Mouse (Mus musculus): Measurements from ENCODE around the gene Gm16867.
"Not testable (repeated sequence)": the region's sequence is repeated elsewhere in the genome, so short reads cannot be mapped to it uniquely, and the experiment has no call there.

The Gm16867 gene

GRCm38 (mm10) chr14:69467612-69468366 lies 35.4 kb downstream of the Gm16867 start:
- not testable (repeated sequence) for DNase-seq (ENCODE audit: low read depth in 1 of 2, low spot score in 2 of 2)

- DNase-seq (ENCODE audit: low read depth in 1 of 2, low spot score in 2 of 2), result not testable (repeated sequence)
Observed at GRCm38 (mm10) chr14:69464465-69464864, 38.7 kb downstream of the Gm16867 start.

- DNase-seq (ENCODE audit: low read depth in 1 of 2, low spot score in 2 of 2), result not testable (repeated sequence)
Observed at GRCm38 (mm10) chr14:69457691-69458090, 45.5 kb downstream of the Gm16867 start.

GRCm38 (mm10) chr14:69454640-69455039 lies 48.5 kb downstream of the Gm16867 start:
- not testable (repeated sequence) for DNase-seq (ENCODE audit: low read depth in 1 of 2, low spot score in 2 of 2)

GRCm38 (mm10) chr14:69448845-69449244 lies 54.3 kb downstream of the Gm16867 start:
- not testable (repeated sequence) for DNase-seq (ENCODE audit: low read depth in 1 of 2, low spot score in 2 of 2)

GRCm38 (mm10) chr14:69447006-69447405 lies 56.2 kb downstream of the Gm16867 start:
- not testable (repeated sequence) for DNase-seq (ENCODE audit: low read depth in 1 of 2, low spot score in 2 of 2)

- not testable (repeated sequence) for DNase-seq (ENCODE audit: low read depth in 1 of 2, low spot score in 2 of 2)
Observed at GRCm38 (mm10) chr14:69443092-69443692, 60.0 kb downstream of the Gm16867 start.

- DNase-seq (ENCODE audit: low read depth in 1 of 2, low spot score in 2 of 2), result not testable (repeated sequence)
Observed at GRCm38 (mm10) chr14:69440955-69441354, 62.2 kb downstream of the Gm16867 start.

- not testable (repeated sequence) for DNase-seq (ENCODE audit: low read depth in 1 of 2, low spot score in 2 of 2)
Observed at GRCm38 (mm10) chr14:69438678-69439214, 64.4 kb downstream of the Gm16867 start.

- DNase-seq (ENCODE audit: low read depth in 1 of 2, low spot score in 2 of 2), result not testable (repeated sequence)
Observed at GRCm38 (mm10) chr14:69421003-69421402, 82.2 kb downstream of the Gm16867 start.

GRCm38 (mm10) chr14:69417545-69417944 lies 85.6 kb downstream of the Gm16867 start:
- DNase-seq (ENCODE audit: low read depth in 1 of 2, low spot score in 2 of 2), result not testable (repeated sequence)
